Mouse (Mus musculus) gastrocnemius, postnatal 4 days (tissue): ENCODE measurements at regions not wholly inside any gene's neighbourhood (a gene's known extent, or its start where the extent isn't known, plus 50 kb on each side); places are given as distances from the start of the nearest gene placed in this dataset.

Source experiments
- DNase-seq, 2 experiments: peaks; one replicate each; pipeline ENCODE4 v3.0.0; 2021 to 2022; ENCODE audit warnings: low spot score in 2 of 2, mixed read lengths in 2 of 2

- peak in 1 of 2 experiments; percentile 37 for DNase-seq
Measured at GRCm38 (mm10) chr11:32990201-32990600, 157.0 kb downstream of the Fgf18 start.

GRCm38 (mm10) chr11:32978899-32979298 is 154.5 kb upstream of the Smim23 start:
- no peak for DNase-seq

- no peak for DNase-seq
Measured at GRCm38 (mm10) chr11:32976572-32976971, 152.2 kb upstream of the Smim23 start.

DNA sequence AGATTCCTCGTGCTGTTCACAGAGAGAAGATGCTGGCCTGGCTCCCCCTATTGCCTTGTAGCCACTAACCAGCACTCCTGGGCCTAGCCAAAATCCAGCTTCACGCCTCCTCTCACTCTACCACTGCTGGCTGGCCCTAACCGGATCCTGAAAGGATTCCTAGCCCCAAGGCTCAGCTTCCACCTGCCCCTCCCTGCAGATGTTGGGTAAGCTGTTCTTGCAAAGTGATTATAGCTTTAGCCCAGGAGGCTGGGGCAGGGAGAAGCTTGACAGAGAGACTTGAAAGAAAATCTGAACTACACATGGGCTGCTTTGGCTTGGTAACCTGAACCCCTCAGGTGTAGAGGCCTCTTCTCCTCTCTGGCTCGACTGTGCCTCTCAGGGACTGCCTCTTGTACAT is 149.0 kb upstream of the Smim23 start:
- DNase-seq = no peak

DNA sequence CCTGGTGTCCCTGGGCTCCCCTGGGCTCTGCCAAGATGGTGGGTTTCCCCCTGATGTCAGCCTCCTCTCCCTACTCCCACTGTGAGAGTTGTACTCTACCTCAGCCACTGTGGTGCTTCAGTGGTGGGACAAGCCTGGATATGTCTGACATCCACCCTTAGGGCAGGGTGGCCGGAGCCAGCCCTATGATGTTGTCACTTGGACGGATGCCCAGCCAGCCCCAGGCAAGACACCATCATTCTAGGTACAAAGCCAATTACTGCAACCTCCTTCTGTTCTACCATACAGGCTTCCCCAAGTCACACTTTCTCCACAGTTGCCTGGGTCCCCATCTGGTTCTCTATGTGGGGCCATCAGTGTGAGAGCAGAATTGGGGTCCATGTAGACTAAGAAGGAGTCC is 141.0 kb upstream of the Smim23 start:
- DNase-seq = peak in 1 of 2 experiments; percentile 32

DNA sequence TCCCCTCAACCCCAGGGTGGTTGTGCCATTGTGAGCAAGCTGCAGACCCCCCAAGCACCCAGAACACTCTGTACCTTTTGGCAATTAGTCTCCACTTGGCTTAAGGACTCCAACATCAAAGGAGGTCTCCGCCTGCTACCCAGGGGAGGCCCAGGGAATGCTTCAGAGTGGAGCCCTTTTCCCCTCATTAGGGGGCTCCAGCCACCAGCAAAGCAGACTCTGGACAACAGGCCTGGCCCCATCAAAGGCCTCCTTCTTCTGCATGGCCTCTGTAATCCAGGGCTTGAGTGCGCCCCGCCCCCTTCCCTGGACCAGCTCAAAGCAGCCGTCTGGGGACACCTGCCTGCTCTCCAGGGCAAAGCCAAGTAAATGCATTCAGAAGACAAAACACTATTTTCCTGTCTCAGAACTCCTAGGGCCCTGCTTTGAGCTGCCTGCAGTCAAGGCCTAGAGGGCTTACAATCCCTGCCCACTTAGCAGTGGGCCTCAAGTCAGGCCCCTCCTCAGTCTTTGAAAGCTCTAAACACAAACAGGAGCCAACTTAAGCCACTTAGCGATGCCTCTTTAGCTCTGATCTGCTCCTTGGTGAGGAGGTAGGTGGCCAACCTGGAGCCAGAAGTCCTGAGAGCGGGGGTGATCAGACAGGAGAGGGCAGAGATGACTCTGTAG is 139.4 kb upstream of the Smim23 start:
- no peak for DNase-seq

DNA sequence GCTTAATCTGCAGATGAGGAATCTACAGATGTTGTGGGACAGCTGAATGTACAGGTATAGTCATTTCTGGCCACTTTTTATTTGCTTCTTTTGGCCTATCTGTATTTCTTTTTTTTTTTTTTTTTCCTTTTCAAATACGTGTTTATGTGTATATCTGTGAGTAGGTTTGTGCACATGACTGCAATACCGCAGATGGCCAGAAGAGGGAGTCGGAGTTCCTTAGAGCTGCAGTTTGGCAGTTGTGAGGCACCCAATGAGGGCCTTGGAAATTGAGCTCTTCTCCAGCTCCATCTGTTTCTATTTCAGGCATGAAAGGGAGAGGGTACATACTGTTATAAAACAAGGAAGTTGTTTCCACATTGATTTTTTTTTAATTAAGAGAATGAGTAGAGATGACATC is 137.2 kb upstream of the Smim23 start:
- DNase-seq = no peak

GRCm38 (mm10) chr11:32958961-32959360 is 134.6 kb upstream of the Smim23 start:
- no peak for DNase-seq

- peak in 1 of 2 experiments; percentile 37 for DNase-seq
Measured at GRCm38 (mm10) chr11:32956993-32957392, 132.6 kb upstream of the Smim23 start.

DNA sequence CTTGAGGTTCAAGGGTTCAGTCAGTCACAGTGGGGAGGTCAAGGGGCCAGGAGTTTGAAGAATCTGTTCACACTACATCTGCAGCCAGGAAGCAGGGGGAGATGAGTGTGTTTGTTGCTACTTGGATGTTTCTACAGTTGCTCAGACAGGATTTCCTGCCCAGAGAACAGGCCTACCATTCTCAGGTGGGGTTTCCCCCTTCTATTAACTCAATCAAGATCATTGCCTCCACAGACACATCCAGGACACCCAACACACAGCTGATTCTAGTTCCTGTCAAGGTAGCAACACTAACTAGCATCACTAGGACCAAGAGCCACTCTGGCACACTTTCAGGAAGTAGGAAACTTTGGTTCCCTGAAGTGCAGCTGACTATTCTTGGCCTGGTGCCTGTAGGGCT is 127.9 kb upstream of the Smim23 start:
- DNase-seq = no peak

GRCm38 (mm10) chr11:32948132-32948531 is 123.7 kb upstream of the Smim23 start:
- no peak for DNase-seq

- no peak for DNase-seq
Measured at GRCm38 (mm10) chr11:32946481-32947001, 122.1 kb upstream of the Smim23 start.

- no peak for DNase-seq
Measured at GRCm38 (mm10) chr11:32945071-32945470, 120.7 kb upstream of the Smim23 start.

- no peak for DNase-seq
Measured at GRCm38 (mm10) chr11:32941331-32942009, 117.1 kb upstream of the Smim23 start.

DNA sequence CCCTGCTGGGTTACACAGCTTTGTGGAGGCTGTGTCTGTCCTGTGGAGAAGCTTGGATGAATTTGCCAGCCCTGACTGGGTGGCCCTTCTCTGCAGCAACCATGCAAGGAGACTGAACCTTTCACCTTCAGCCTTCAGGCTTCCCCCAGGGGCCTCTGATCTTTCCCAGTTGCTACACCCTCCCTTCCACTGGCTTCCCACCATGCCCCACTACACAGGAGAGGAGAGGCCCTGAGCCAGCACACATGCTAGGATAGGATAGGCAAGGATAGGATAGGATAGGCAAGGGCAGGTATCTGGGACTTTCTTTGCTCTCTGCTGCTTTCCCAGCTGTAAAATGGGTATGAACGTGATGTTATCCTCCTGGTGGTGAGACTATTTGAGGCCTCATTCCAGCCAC is 114.7 kb upstream of the Smim23 start:
- DNase-seq = no peak

DNA sequence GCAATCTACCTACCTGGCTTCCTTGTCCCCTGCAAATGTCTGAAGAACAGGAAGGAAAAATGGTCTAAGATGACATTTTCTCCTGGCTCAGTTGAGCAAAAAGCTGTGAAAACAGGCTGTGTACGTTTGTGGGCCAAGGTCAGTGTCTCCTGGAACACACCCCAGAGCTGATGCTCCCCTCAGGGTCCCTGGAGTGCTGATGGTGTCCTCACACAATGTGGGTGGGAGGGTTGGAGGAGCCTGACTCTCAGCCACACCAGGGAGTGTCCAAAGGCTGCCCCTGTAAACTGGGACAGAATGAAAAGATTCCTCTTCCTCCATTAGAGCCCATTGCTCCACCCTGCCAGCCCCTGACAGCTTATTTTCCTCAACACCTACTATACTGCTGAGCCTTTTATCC is 112.8 kb upstream of the Smim23 start:
- no peak for DNase-seq

GRCm38 (mm10) chr11:32931928-32932327 is 107.5 kb upstream of the Smim23 start:
- DNase-seq = no peak

GRCm38 (mm10) chr11:32931018-32931417 is 106.6 kb upstream of the Smim23 start:
- DNase-seq = no peak

DNA sequence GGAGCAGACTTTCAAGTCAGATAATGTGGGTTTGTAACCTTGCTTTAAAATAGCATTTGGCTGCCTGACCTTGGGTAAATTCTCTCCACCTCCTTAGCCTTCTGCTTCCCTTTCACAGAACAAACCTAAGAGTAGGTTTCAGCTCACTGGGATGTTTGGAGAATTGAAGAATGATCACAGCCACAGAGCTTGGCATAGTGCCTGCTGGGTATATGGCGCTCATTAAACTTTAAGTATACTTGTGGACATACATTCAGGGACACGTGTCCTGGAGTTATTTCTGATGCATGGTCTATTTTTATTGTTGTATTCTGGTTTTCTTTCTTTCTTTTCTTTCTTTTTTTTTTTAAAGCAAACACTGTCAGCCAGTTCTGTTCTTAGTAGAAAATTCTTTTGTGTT is 104.4 kb upstream of the Smim23 start:
- no peak for DNase-seq

- DNase-seq = peak; percentile 42 to 79
Measured at GRCm38 (mm10) chr11:32925421-32926271, 101.2 kb upstream of the Smim23 start.

DNA sequence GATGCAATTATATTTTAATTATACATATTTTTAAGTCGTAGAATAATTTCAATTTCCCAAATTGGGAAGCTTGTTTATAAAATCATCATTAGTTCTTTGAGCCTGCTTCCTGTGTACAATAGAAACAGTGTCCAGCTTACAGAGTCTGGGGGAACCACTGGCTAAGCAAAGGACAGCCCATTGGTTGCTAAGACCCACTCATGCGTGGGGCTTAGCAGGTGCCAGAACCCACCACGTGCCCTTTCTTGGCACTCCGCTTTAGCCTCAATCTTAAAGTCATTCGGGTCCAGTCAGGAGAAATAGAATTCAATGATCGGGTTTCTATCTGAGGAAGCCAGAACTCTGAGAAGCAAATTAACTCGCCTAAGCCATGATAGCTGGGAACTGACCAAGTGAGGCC is 100.5 kb upstream of the Smim23 start:
- no peak for DNase-seq

GRCm38 (mm10) chr11:32913071-32913470 is 88.7 kb upstream of the Smim23 start:
- DNase-seq = no peak
